Mouse (Mus musculus): Measurements from ENCODE around the gene Fpr3. TPM values are rescaled to one million over a fixed set of nuclear protein-coding genes. Genes with fewer than 3 reads are reported as not detected.

Fpr3 gene
- polyA plus RNA-seq, 1 experiment from 2014 or later, result not detected

- no peaks in the 10 kb centered on the region; the same call in 1 of the 2 replicates for H3K4me1 ChIP-seq
- H3K9me3 ChIP-seq (replicated peaks), result no peaks in the 10 kb centered on the region
- no peaks in the 10 kb centered on the region for H3K27me3 ChIP-seq (ENCODE audit: low read depth, poor library complexity, severe bottlenecking)
- no peak overlapping the region for H3K27ac ChIP-seq (replicated peaks)
- H3K36me3 ChIP-seq, result no peaks in the 10 kb centered on the region
- DNase-seq (ENCODE audit: low spot score), result no peak
- 81% methylated on average over 1 of the region's 1 CpGs for WGBS
- H3K4me3 ChIP-seq, result no peak overlapping the region
These were observed 30.2 kb upstream of the Fpr3 start for GRCm38 (mm10) chr17:17857446-17857845.

- Histone ChIP-seq H3K4me1 (no peaks in the 10 kb centered on the region; the same call in 1 of the 2 replicates), H3K27me3 (ENCODE audit: low read depth, poor library complexity, severe bottlenecking) (no peaks in the 10 kb centered on the region), H3K4me3 (no peak overlapping the region), H3K27ac (replicated peaks) (no peak overlapping the region), H3K9me3 (replicated peaks) (no peaks in the 10 kb centered on the region), H3K36me3 (no peaks in the 10 kb centered on the region)
- DNase-seq (ENCODE audit: low spot score), result no peak
- WGBS, result 86% methylated on average over 3 of the region's 3 CpGs
These were observed 27.5 kb upstream of the Fpr3 start for GRCm38 (mm10) chr17:17860110-17860509.

GRCm38 (mm10) chr17:17862360-17862759, 25.3 kb upstream of the Fpr3 start:
- DNase-seq (ENCODE audit: low spot score), result no peak
- H3K36me3 ChIP-seq, result no peaks in the 10 kb centered on the region
- H3K27ac ChIP-seq (replicated peaks), result no peak overlapping the region
- H3K4me3 ChIP-seq, result no peak overlapping the region
- H3K9me3 ChIP-seq (replicated peaks), result no peaks in the 10 kb centered on the region
- 64% methylated on average over 1 of the region's 1 CpGs for WGBS
- H3K4me1 ChIP-seq, result no peaks in the 10 kb centered on the region
- no peaks in the 10 kb centered on the region for H3K27me3 ChIP-seq (ENCODE audit: low read depth, poor library complexity, severe bottlenecking)

DNA sequence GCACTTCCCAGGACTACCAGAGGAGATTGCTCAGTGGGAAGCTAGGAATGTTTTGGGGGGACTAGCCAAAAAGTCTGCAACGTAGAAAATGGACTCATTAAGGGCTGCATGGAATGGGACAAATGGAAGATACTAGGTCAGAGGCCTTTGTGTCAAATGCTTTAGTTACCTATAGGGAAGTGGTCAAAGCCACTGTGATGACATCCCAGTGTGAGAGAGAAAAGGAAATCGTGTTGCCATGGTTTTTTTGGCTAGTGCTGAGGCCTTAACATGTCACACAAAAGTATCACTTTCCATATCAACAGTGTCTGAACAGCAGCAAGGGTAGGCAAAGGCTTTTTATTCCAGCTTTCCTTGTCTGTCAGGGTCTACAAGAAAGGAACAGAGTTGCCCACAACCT, 22.5 kb upstream of the Fpr3 start:
- 65% methylated on average over 2 of the region's 2 CpGs for WGBS
- Histone ChIP-seq H3K4me3 (no peak overlapping the region), H3K27ac (replicated peaks) (no peak overlapping the region), H3K36me3 (no peaks in the 10 kb centered on the region), H3K4me1 (no peaks in the 10 kb centered on the region), H3K27me3 (ENCODE audit: low read depth, poor library complexity, severe bottlenecking) (no peaks in the 10 kb centered on the region), H3K9me3 (replicated peaks) (no peaks in the 10 kb centered on the region)
- DNase-seq (ENCODE audit: low spot score), result no peak

DNA sequence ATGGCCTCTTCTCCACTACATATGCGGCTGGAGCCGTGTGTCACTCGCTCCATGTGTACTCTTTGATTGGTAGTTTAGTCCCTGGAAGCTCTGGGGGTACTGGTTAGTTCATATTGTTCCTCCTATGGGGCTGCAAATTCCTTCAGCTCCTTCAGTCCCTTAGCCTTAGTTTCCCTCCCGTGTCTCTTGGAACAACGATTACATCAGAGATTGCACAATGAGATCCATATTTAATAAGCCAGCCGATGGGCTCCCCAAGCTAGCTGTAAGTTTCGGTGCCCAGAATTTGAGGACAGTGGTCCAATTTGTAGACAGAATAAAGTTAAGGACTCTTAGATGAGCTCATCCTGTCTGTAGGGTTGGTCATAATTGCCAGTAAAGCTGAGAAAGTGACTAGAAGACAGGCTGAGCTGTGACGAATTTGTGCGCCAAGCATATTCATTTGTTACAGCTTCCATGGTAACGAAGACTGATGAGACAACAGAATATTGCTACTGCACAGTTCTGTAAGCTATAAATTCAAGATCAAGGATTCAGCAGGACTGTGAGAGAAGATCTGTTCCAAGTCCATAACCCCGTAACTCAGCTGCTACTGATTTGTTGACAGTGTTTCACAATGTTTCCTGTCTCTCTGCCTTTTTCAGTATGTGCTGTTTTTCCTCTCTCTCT, 20.7 kb upstream of the Fpr3 start:
- no peak overlapping the region for H3K4me3 ChIP-seq
- H3K9me3 ChIP-seq (replicated peaks), result no peaks in the 10 kb centered on the region
- H3K36me3 ChIP-seq, result no peaks in the 10 kb centered on the region
- 92% methylated on average over 11 of the region's 11 CpGs for WGBS
- no peaks in the 10 kb centered on the region for H3K4me1 ChIP-seq
- no peak for DNase-seq (ENCODE audit: low spot score)
- H3K27ac ChIP-seq (replicated peaks), result no peak overlapping the region
- no peaks in the 10 kb centered on the region for H3K27me3 ChIP-seq (ENCODE audit: low read depth, poor library complexity, severe bottlenecking)

- no peak overlapping the region for H3K27ac ChIP-seq (replicated peaks)
- no peak overlapping the region for H3K4me3 ChIP-seq
- H3K9me3 ChIP-seq (replicated peaks), result peaks cover 7% of the 10 kb centered on the region
- no peaks in the 10 kb centered on the region for H3K27me3 ChIP-seq (ENCODE audit: low read depth, poor library complexity, severe bottlenecking)
- H3K36me3 ChIP-seq, result no peaks in the 10 kb centered on the region
- 79% methylated on average over 2 of the region's 2 CpGs for WGBS
- no peak for DNase-seq (ENCODE audit: low spot score)
- H3K4me1 ChIP-seq, result no peaks in the 10 kb centered on the region
These were observed 16.6 kb upstream of the Fpr3 start for GRCm38 (mm10) chr17:17870892-17871550.

DNA sequence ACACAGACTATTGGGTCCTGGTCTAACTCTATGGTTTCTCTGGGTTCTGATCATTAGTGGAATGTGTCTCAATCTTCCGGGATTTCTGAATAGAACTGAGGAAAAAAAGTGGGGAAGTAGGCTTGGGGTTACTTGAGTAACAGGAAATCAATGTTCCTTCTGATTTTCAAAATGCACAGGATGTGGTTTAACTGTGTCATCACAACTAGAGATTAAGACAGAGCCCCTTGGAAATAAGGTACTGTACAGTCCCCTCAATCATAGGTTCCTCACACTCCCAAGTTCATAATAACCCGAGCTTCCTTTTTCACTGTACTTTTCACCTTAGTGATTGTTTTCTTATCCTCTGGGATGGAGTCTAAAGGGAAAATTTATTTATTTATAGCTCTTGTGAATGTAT, 16.0 kb upstream of the Fpr3 start:
- Histone ChIP-seq H3K27ac (replicated peaks) (no peak overlapping the region), H3K4me1 (no peaks in the 10 kb centered on the region), H3K9me3 (replicated peaks) (peaks cover 7% of the 10 kb centered on the region), H3K36me3 (no peaks in the 10 kb centered on the region), H3K4me3 (no peak overlapping the region), H3K27me3 (ENCODE audit: low read depth, poor library complexity, severe bottlenecking) (no peaks in the 10 kb centered on the region)
- 90% methylated on average over 2 of the region's 2 CpGs for WGBS
- DNase-seq (ENCODE audit: low spot score), result no peak

DNA sequence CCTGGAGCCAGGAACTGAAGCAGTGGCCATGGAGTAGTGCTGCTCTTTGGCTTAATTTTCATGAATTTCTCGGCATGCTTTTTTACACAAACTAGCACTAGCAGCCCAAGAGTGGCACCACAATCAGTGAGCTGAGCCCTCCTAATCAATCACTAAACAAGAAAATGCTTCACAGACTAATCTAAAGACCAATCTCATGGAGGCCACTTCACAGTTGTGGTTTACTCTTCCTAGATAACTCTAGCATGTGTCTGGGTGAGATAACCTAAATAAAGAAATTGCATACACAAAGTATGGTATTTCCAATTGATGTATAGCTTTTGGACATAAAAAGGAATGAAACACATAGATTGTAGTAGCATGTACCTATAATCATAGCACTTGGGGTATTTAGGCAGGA, 8.3 kb upstream of the Fpr3 start:
- H3K27me3 ChIP-seq (ENCODE audit: low read depth, poor library complexity, severe bottlenecking), result no peaks in the 10 kb centered on the region
- H3K4me3 ChIP-seq, result no peak overlapping the region
- 88% methylated on average over 1 of the region's 1 CpGs for WGBS
- no peaks in the 10 kb centered on the region for H3K36me3 ChIP-seq
- H3K27ac ChIP-seq (replicated peaks), result no peak overlapping the region
- no peaks in the 10 kb centered on the region for H3K9me3 ChIP-seq (replicated peaks)
- DNase-seq (ENCODE audit: low spot score), result no peak
- H3K4me1 ChIP-seq, result no peaks in the 10 kb centered on the region

GRCm38 (mm10) chr17:17882672-17883071, 5.0 kb upstream of the Fpr3 start:
- no peak for DNase-seq (ENCODE audit: low spot score)
- WGBS, result 87% methylated on average over 3 of the region's 3 CpGs
- no peak overlapping the region for H3K4me3 ChIP-seq

DNA sequence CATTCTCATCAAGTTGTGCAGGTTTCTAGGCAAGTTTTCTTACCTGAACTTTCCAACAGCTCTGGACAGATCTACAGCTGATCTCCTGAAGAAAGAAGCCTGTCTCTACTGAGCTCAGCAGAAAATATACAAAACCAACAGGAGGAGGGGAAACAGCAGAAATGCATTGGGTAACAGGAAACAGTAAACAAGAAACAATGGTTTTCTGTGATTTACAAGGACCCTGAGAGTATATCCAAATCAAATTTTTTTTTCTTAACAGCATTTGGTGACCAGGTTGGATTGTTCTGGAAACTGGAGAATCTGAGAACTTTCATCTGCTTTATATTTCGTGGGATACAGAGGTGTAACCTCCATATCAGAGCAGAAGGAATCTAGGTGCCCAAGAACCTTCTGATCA, 3.8 kb upstream of the Fpr3 start, which contains the start of gene Fpr1:
Gene Fpr1, minus strand, starts transcription at position 101 of the 400 bp plus-strand sequence.
- 72% methylated on average over 1 of the region's 1 CpGs for WGBS
- Histone ChIP-seq H3K4me3 (no peak within 1 kb of the TSS), H3K36me3 (no peaks in the 10 kb centered on the region), H3K27me3 (ENCODE audit: low read depth, poor library complexity, severe bottlenecking) (no peaks in the 10 kb centered on the region), H3K9me3 (replicated peaks) (no peaks in the 10 kb centered on the region), H3K27ac (replicated peaks) (no peak within 1 kb of the TSS), H3K4me1 (no peaks in the 10 kb centered on the region)
- DNase-seq (ENCODE audit: low spot score), result no peak

More at GRCm38 (mm10) chr17:17882672-17883071, 5.0 kb upstream of the Fpr3 start:
- no peaks in the 10 kb centered on the region for H3K9me3 ChIP-seq (replicated peaks)
- H3K27ac ChIP-seq (replicated peaks), result no peak overlapping the region
- H3K27me3 ChIP-seq (ENCODE audit: low read depth, poor library complexity, severe bottlenecking), result no peaks in the 10 kb centered on the region
- H3K4me1 ChIP-seq, result no peaks in the 10 kb centered on the region
- no peaks in the 10 kb centered on the region for H3K36me3 ChIP-seq

DNA sequence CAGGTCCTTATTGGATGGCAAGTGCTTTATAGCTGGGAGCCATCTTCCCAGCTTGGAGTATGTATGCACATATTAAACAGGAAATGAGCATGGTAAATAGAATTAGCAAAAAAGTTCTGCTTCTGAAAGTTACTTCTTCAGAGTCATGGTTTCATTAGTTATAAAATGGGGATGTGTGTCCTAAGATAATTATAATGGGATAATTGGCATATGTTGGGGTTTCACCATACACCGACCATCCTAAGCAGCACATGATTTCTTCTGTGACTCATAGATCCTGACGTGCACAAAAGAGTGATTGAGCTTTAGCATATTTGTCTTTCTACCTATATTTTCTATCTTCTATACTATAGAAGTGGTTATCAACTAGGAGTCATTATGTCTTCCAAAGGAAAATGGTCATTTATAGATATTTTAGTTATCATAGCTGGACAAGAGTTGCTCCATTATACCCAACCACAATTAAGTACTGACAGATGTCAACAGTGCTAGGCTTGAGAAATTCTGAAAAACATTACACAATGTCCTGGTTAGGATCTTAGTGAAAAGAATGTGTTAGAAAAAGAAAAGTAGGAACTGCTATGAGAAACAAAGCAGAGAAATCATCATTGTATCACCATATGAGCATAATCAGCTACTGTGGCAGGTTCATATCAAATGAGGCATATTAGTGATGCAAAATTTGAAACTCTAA, 2.2 kb downstream of the Fpr3 start:
- Histone ChIP-seq H3K9me3 (replicated peaks) (no peaks in the 10 kb centered on the region), H3K27ac (replicated peaks) (no peak overlapping the region), H3K36me3 (no peaks in the 10 kb centered on the region), H3K27me3 (ENCODE audit: low read depth, poor library complexity, severe bottlenecking) (no peaks in the 10 kb centered on the region), H3K4me1 (no peaks in the 10 kb centered on the region), H3K4me3 (no peak overlapping the region)
- no peak for DNase-seq (ENCODE audit: low spot score)
- WGBS, result 91% methylated on average over 2 of the region's 2 CpGs

DNA sequence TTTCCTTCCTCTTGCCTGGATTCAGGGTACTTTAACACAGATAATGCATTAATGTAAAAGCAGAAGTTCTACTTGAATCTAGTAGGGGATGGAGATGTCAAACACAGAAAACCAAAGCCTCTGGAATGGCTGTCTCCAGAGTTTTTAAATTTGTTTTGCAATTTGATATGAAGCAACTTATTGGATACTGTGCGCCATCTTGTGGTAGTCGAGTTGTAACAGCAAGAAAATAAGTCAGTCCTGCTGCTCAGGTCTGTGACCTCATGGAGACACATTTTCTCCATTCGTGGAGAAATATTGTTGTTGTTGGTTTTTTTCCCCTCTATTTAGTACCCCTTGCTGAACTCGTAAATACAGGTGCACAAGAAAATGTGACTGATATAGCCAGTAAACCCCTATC, 8.4 kb downstream of the Fpr3 start:
- no peaks in the 10 kb centered on the region for H3K9me3 ChIP-seq (replicated peaks)
- DNase-seq (ENCODE audit: low spot score), result no peak
- 5% methylated on average over 4 of the region's 4 CpGs for WGBS
- no peaks in the 10 kb centered on the region for H3K27me3 ChIP-seq (ENCODE audit: low read depth, poor library complexity, severe bottlenecking)
- no peaks in the 10 kb centered on the region for H3K36me3 ChIP-seq
- no peak overlapping the region for H3K27ac ChIP-seq (replicated peaks)
- H3K4me3 ChIP-seq, result no peak overlapping the region
- H3K4me1 ChIP-seq, result no peaks in the 10 kb centered on the region

GRCm38 (mm10) chr17:17899268-17899667, 11.6 kb downstream of the Fpr3 start:
- 90% methylated on average over 2 of the region's 2 CpGs for WGBS
- Histone ChIP-seq H3K4me1 (no peaks in the 10 kb centered on the region), H3K9me3 (replicated peaks) (no peaks in the 10 kb centered on the region), H3K4me3 (no peak overlapping the region), H3K27me3 (ENCODE audit: low read depth, poor library complexity, severe bottlenecking) (no peaks in the 10 kb centered on the region), H3K36me3 (no peaks in the 10 kb centered on the region), H3K27ac (replicated peaks) (no peak overlapping the region)
- no peak for DNase-seq (ENCODE audit: low spot score)

All from midbrain, embryonic 10.5 days (tissue).